In genomic region chr16:3232610-3233009, GRCm38 (mm10) we compare ENCODE assay signal across 10 mouse cellular contexts.
DNase-seq lines count a peak whose midpoint lies in the region; ATAC-seq and TF ChIP-seq lines count a peak whose summit lies in the region.
"Had no signal": no experiment of that assay in that cellular context is flagged by ENCODE, and none has a peak within 500 bp of the region (broad histone marks: within the 10 kb centered on the region; RNA-seq: fewer than 3 reads in every experiment).

No protein-coding gene starts in this region.

- H3K27ac ChIP-seq in hindbrain, embryonic 13.5 days, result no peak overlapping the region
- H3K27ac ChIP-seq in hindbrain, embryonic 16.5 days (ENCODE audit: low read depth, low read length), result no peak overlapping the region
- no peak overlapping the region for H3K27ac ChIP-seq in midbrain, embryonic 12.5 days (replicated peaks)
- H3K27ac ChIP-seq in midbrain, embryonic 15.5 days, result no peak overlapping the region
- H3K27ac ChIP-seq in hindbrain, postnatal 0 days, result no peak overlapping the region
- no peak overlapping the region for H3K27ac ChIP-seq in liver, embryonic 14.5 days

- H3K4me3 ChIP-seq in hindbrain, embryonic 13.5 days, result no peak overlapping the region
- H3K4me3 ChIP-seq in hindbrain, embryonic 16.5 days (ENCODE audit: low read length), result no peak overlapping the region
- no peak overlapping the region for H3K4me3 ChIP-seq in midbrain, embryonic 12.5 days
- no peak overlapping the region for H3K4me3 ChIP-seq in midbrain, embryonic 15.5 days
- no peak overlapping the region for H3K4me3 ChIP-seq in hindbrain, postnatal 0 days (ENCODE audit: low read length)
- H3K4me3 ChIP-seq in liver, embryonic 14.5 days (ENCODE audit: insufficient read depth in 1 of 2, low read depth in 2 of 2, low read length in 2 of 2), result no peak overlapping the region
- H3K4me3 ChIP-seq: erythroblast, embryonic 14.5 days had no signal

- no peaks in the 10 kb centered on the region for H3K4me1 ChIP-seq in hindbrain, embryonic 13.5 days (replicated peaks)
- no peaks in the 10 kb centered on the region for H3K4me1 ChIP-seq in hindbrain, embryonic 16.5 days (ENCODE audit: control insufficient read depth, insufficient read depth, low read depth, low read length)
- H3K4me1 ChIP-seq in midbrain, embryonic 12.5 days, result no peaks in the 10 kb centered on the region
- no peaks in the 10 kb centered on the region for H3K4me1 ChIP-seq in midbrain, embryonic 15.5 days
- H3K4me1 ChIP-seq in hindbrain, postnatal 0 days (ENCODE audit: insufficient read depth, low read length), result no peaks in the 10 kb centered on the region
- no peaks in the 10 kb centered on the region for H3K4me1 ChIP-seq in liver, embryonic 14.5 days (replicated peaks; ENCODE audit: control insufficient read depth in 2 of 2, insufficient read depth in 2 of 2, low read length in 1 of 2)

- WGBS in hindbrain, embryonic 13.5 days, result 47% methylated on average over 2 of the region's 2 CpGs
- WGBS in hindbrain, embryonic 16.5 days, result 61% methylated on average over 2 of the region's 2 CpGs
- WGBS in midbrain, embryonic 12.5 days, result 47% methylated on average over 2 of the region's 2 CpGs
- 52% methylated on average over 2 of the region's 2 CpGs for WGBS in midbrain, embryonic 15.5 days
- WGBS in hindbrain, postnatal 0 days, result 53% methylated on average over 2 of the region's 2 CpGs
- 33% methylated on average over 2 of the region's 2 CpGs for WGBS in liver, embryonic 14.5 days (ENCODE audit: insufficient replicate concordance)

- ATAC-seq in hindbrain, embryonic 13.5 days (ENCODE audit: low FRiP score), result 0 out of 2 replicates have a peak, but pooled peaks have one; percentile 28
- no peak for ATAC-seq in hindbrain, embryonic 16.5 days
- peak; percentile 35 for ATAC-seq in midbrain, embryonic 12.5 days (ENCODE audit: low FRiP score, low read depth)
- ATAC-seq in midbrain, embryonic 15.5 days (replicated peaks), result no peak; the same call in 1 of the 2 replicates
- ATAC-seq in hindbrain, postnatal 0 days, result peak; percentile 46; the same call in 1 of the 2 replicates
- ATAC-seq in liver, embryonic 14.5 days (ENCODE audit: insufficient read depth), result peak; percentile 13; the same call in 1 of the 2 replicates

- H3K27me3 ChIP-seq in hindbrain, embryonic 13.5 days, result no peaks in the 10 kb centered on the region
- no peaks in the 10 kb centered on the region for H3K27me3 ChIP-seq in hindbrain, embryonic 16.5 days (replicated peaks; ENCODE audit: control insufficient read depth, insufficient read depth, low read length)
- no peaks in the 10 kb centered on the region for H3K27me3 ChIP-seq in midbrain, embryonic 12.5 days
- H3K27me3 ChIP-seq in midbrain, embryonic 15.5 days (replicated peaks), result no peaks in the 10 kb centered on the region
- no peaks in the 10 kb centered on the region for H3K27me3 ChIP-seq in hindbrain, postnatal 0 days (ENCODE audit: insufficient read depth, low read length)
- no peaks in the 10 kb centered on the region for H3K27me3 ChIP-seq in liver, embryonic 14.5 days (ENCODE audit: control insufficient read depth, insufficient read depth, low read length)

- H3K9ac ChIP-seq in hindbrain, embryonic 13.5 days, result no peak overlapping the region
- no peak overlapping the region for H3K9ac ChIP-seq in hindbrain, embryonic 16.5 days (ENCODE audit: low read depth, low read length)
- H3K9ac ChIP-seq in midbrain, embryonic 12.5 days (replicated peaks), result no peak overlapping the region
- no peak overlapping the region for H3K9ac ChIP-seq in midbrain, embryonic 15.5 days
- no peak overlapping the region for H3K9ac ChIP-seq in hindbrain, postnatal 0 days (replicated peaks; ENCODE audit: low read length)
- no peak overlapping the region for H3K9ac ChIP-seq in liver, embryonic 14.5 days (replicated peaks)

- TF ChIP-seq CTCF in hindbrain, postnatal 0 days (IDR thresholded peaks at IDR 0.05; ENCODE audit: low read depth), result no peak
- TF ChIP-seq CTCF in liver, embryonic 14.5 days (IDR thresholded peaks at IDR 0.05; ENCODE audit: low read depth), result no peak

- DNase-seq in hindbrain, postnatal 0 days (ENCODE audit: low spot score), result no peak
- DNase-seq in liver, embryonic 14.5 days (ENCODE audit: low read depth in 3 of 3, low spot score in 3 of 3), result no peak
- no peak for DNase-seq in cerebellum, postnatal 36 days
- DNase-seq: kidney, adult 18-20 months; right cerebral cortex, adult 18-20 months had no signal

- peaks cover 63% of the 10 kb centered on the region for H3K9me3 ChIP-seq in hindbrain, embryonic 13.5 days
- peaks cover 52% of the 10 kb centered on the region for H3K9me3 ChIP-seq in hindbrain, embryonic 16.5 days (ENCODE audit: control insufficient read depth, low read length)
- H3K9me3 ChIP-seq in midbrain, embryonic 12.5 days, result peaks cover 58% of the 10 kb centered on the region
- peaks cover 49% of the 10 kb centered on the region for H3K9me3 ChIP-seq in midbrain, embryonic 15.5 days
- peaks cover 43% of the 10 kb centered on the region for H3K9me3 ChIP-seq in hindbrain, postnatal 0 days (ENCODE audit: low read length)
- peaks cover 7% of the 10 kb centered on the region; the same call in 1 of the 2 replicates for H3K9me3 ChIP-seq in liver, embryonic 14.5 days (ENCODE audit: control insufficient read depth, low read length)

- no peak overlapping the region for H3K4me2 ChIP-seq in hindbrain, embryonic 13.5 days
- no peak overlapping the region for H3K4me2 ChIP-seq in hindbrain, embryonic 16.5 days (ENCODE audit: low read length)
- no peak overlapping the region for H3K4me2 ChIP-seq in midbrain, embryonic 12.5 days (replicated peaks)
- no peak overlapping the region for H3K4me2 ChIP-seq in midbrain, embryonic 15.5 days
- H3K4me2 ChIP-seq in hindbrain, postnatal 0 days (ENCODE audit: low read depth, low read length), result no peak overlapping the region
- H3K4me2 ChIP-seq in liver, embryonic 14.5 days (ENCODE audit: low read depth), result no peak overlapping the region

- TF ChIP-seq EP300 in liver, embryonic 14.5 days (IDR thresholded peaks at IDR 0.05; ENCODE audit: low read depth), result no peak

- H3K36me3 ChIP-seq in hindbrain, embryonic 13.5 days, result peaks cover 10% of the 10 kb centered on the region; the same call in 1 of the 2 replicates
- H3K36me3 ChIP-seq in hindbrain, embryonic 16.5 days (ENCODE audit: control insufficient read depth, insufficient read depth, low read length), result no peaks in the 10 kb centered on the region
- H3K36me3 ChIP-seq in midbrain, embryonic 12.5 days, result 0 out of 2 replicates have a peak, but pooled peaks cover 3% of the 10 kb centered on the region
- no peaks in the 10 kb centered on the region for H3K36me3 ChIP-seq in midbrain, embryonic 15.5 days (replicated peaks)
- H3K36me3 ChIP-seq in hindbrain, postnatal 0 days (ENCODE audit: insufficient read depth, low read length), result no peaks in the 10 kb centered on the region
- no peaks in the 10 kb centered on the region for H3K36me3 ChIP-seq in liver, embryonic 14.5 days (replicated peaks; ENCODE audit: control insufficient read depth, insufficient read depth, low read depth)

Comparison
In these comparisons a context has a peak if more than half of its experiments do, and no peak if none do; other contexts are left out.
1. ATAC-seq: peak in hindbrain, embryonic 13.5 days (single experiment), midbrain, embryonic 12.5 days (single experiment), hindbrain, postnatal 0 days (single experiment) and liver, embryonic 14.5 days (single experiment); none in hindbrain, embryonic 16.5 days (single experiment) and midbrain, embryonic 15.5 days (single experiment).